Mouse (Mus musculus) intestine, postnatal 0 days (tissue): ENCODE data around the gene Gm13695. TPM values are rescaled to one million over a fixed set of nuclear protein-coding genes. Genes with fewer than 3 reads are reported as not detected.

Source experiments
- ATAC-seq: fragments of 200-750 bp; cut with Nextera tagmentation; 2 replicates; pipeline ENCODE4 v1.8.0; 2017; ENCODE audit warnings: mild to moderate bottlenecking, moderate TSS enrichment, moderate library complexity
- H3K27ac ChIP-seq: fragments of 300-500 bp; sonication (generic); 2 replicates; pipeline ENCODE4 v1.5.1; 2014; ENCODE audit warnings: mild to moderate bottlenecking, low read depth, low read length, moderate library complexity
- H3K27me3 ChIP-seq: fragments of 300-500 bp; sonication (generic); replicated peaks from 2 replicates; pipeline ENCODE4 v1.6.1; 2014; ENCODE audit warnings: low read length, mixed read lengths; ENCODE audit not compliant: control insufficient read depth, insufficient read depth
- H3K36me3 ChIP-seq: fragments of 300-500 bp; sonication (generic); 2 replicates; pipeline ENCODE4 v1.6.1; 2014; ENCODE audit warnings: mild to moderate bottlenecking, moderate library complexity; ENCODE audit not compliant: control insufficient read depth, insufficient read depth
- H3K4me1 ChIP-seq: fragments of 300-500 bp; sonication (generic); replicated peaks from 2 replicates; pipeline ENCODE4 v1.6.1; 2014; ENCODE audit warnings: antibody characterized with exemption, low read length, mixed read lengths; ENCODE audit not compliant: control insufficient read depth, insufficient read depth
- H3K4me2 ChIP-seq: fragments of 300-500 bp; sonication (generic); replicated peaks from 2 replicates; pipeline ENCODE4 v1.6.1; 2014; ENCODE audit warnings: low read depth, mild to moderate bottlenecking, moderate library complexity
- H3K4me3 ChIP-seq: fragments of 300-500 bp; sonication (generic); 2 replicates; pipeline ENCODE4 v1.5.1; 2014; ENCODE audit warnings: low read depth, low read length
- H3K9ac ChIP-seq: fragments of 300-500 bp; sonication (generic); 2 replicates; pipeline ENCODE4 v1.6.1; 2014; ENCODE audit warnings: mild to moderate bottlenecking, low read depth, low read length
- H3K9me3 ChIP-seq: fragments of 300-500 bp; sonication (generic); 2 replicates; pipeline ENCODE4 v1.6.1; 2016; ENCODE audit warnings: mixed run types; ENCODE audit not compliant: control insufficient read depth
- CTCF ChIP-seq: sonication (generic); IDR thresholded peaks from 2 replicates; pipeline ENCODE4 v1.5.1; 2016; ENCODE audit warnings: low read depth, mild to moderate bottlenecking, control low read depth, antibody characterized with exemption, moderate library complexity
- WGBS: fragments of 180-500 bp; shearing (Covaris S2); extraction: QIAGEN DNeasy Blood & Tissue Kit; methylation state at CpG from one replicate; pipeline ENCODE4 v1.1.7; 2014; 5-methylcytosine and 5-hydroxymethylcytosine counted together
- polyA plus RNA-seq: library from polyadenylated mRNA; unstranded; fragments of >200 nt; fragmentation: Nextera tagmentation; extraction: Ambion mirVana; gene quantifications from 2 replicates; pipeline ENCODE4 v1.2.1, GENCODE M21; 2015

The Gm13695 gene
- polyA plus RNA-seq, 1 experiment from 2014 or later: not detected

GRCm38 (mm10) chr2:84018330-84018729 lies 51.2 kb downstream of the Gm13695 start:
- H3K4me1 ChIP-seq: no peaks in the 10 kb centered on the region
- H3K4me2 ChIP-seq: no peak overlapping the region
- no peak overlapping the region for H3K9ac ChIP-seq
- TF ChIP-seq CTCF: no peak
- no peak overlapping the region for H3K27ac ChIP-seq
- no peaks in the 10 kb centered on the region for H3K27me3 ChIP-seq
- ATAC-seq: no peak
- no peaks in the 10 kb centered on the region for H3K36me3 ChIP-seq
- no peaks in the 10 kb centered on the region for H3K9me3 ChIP-seq
- WGBS: 61% methylated on average over 3 of the region's 3 CpGs
- H3K4me3 ChIP-seq: no peak overlapping the region

Other genes starting within 250 kb of the Gm13695 start
- gene Itgav, start 242.9 kb upstream of the Gm13695 start, polyA plus RNA-seq: 86.6 and 95.0 TPM in 2 replicates
- gene Fam171b, start 154.7 kb upstream of the Gm13695 start, polyA plus RNA-seq: 3.6 and 4.2 TPM in 2 replicates
- not detected in 2 replicates for gene Zswim2, start 26.1 kb upstream of the Gm13695 start, polyA plus RNA-seq
- gene Gm13698, start 11.6 kb upstream of the Gm13695 start, polyA plus RNA-seq: not detected in 2 replicates
- not detected in 2 replicates for gene Gm13693, start 5.8 kb upstream of the Gm13695 start, polyA plus RNA-seq
- gene Gm13696, start 5.8 kb downstream of the Gm13695 start, polyA plus RNA-seq: not detected in 2 replicates
- not detected in 2 replicates for gene Gm13694, start 11.6 kb downstream of the Gm13695 start, polyA plus RNA-seq
- gene Gm13697, start 17.4 kb downstream of the Gm13695 start, polyA plus RNA-seq: not detected in 2 replicates
- gene Gm13691, start 23.2 kb downstream of the Gm13695 start, polyA plus RNA-seq: not detected in 2 replicates